Mouse (Mus musculus): Measurements from ENCODE around the gene Sgcd. TPM values are rescaled to one million over a fixed set of nuclear protein-coding genes. Genes with fewer than 3 reads are reported as not detected.

Gene Sgcd
- total and polyA plus RNA-seq, 2 experiments from 2014 or later, result 5.8 to 24.4 TPM

DNA sequence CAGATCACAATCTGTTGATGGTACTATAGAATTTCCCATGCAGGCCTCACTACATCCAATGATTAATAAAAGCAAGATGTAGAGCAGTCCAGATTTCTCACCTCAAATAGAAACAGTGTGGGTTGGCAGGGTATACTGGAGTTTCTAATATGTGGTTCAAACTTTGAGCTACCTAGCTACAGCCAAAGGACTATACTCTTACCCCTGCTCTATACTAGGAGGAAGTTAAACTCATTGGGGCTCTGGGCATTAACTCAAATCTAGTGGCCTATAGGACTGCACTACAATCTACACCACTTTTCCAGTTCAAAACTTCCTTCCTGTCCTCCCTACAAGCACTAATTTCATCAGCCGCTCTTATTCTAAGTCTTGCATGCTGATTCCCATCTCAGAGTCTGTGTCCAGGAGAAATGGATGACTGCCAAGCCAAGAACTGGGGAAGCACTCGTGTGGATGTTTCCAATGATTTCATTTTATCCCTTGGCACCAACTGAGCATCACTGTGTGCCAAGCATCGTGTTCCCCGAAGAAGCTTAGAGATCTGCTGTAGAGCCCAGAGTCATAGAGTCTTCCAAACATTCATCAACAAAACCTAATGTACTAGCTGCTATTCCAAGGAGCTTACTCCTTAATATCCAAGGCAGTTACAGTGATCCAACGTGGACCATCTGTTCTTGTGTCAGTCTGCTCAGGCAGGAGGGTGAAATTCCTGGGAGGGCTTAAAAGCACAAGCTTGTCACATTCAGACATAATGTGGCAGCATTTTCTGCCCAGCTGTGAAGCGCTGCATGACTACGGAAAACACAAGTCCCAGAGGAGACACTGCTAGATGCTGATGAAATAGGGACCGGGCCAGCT, 283.6 kb downstream of the Sgcd start:
- Histone ChIP-seq H3K4me1 (ENCODE audit: control insufficient read depth, insufficient read depth) (no peaks in the 10 kb centered on the region), H3K9me3 (replicated peaks; ENCODE audit: control insufficient read depth, low read length) (no peaks in the 10 kb centered on the region), H3K36me3 (replicated peaks; ENCODE audit: control insufficient read depth, insufficient read depth, low read length) (no peaks in the 10 kb centered on the region), H3K9ac (replicated peaks; ENCODE audit: low read depth, low read length) (no peak overlapping the region), H3K27ac (ENCODE audit: low read depth) (no peak overlapping the region), H3K4me3 (ENCODE audit: low read depth, low read length) (no peak overlapping the region), H3K4me2 (ENCODE audit: low read depth, low read length) (no peak overlapping the region), H3K27me3 (ENCODE audit: control insufficient read depth, insufficient read depth, low read length) (no peaks in the 10 kb centered on the region)
- TF ChIP-seq CTCF (IDR thresholded peaks at IDR 0.05; ENCODE audit: low read depth), result no peak
- no peak for TF ChIP-seq EP300 (IDR thresholded peaks at IDR 0.05; ENCODE audit: low read depth)
- no peak for DNase-seq (ENCODE audit: low spot score)
- ATAC-seq (ENCODE audit: insufficient read depth, low read depth), result no peak
- WGBS, result 62% methylated on average over 8 of the region's 8 CpGs

DNA sequence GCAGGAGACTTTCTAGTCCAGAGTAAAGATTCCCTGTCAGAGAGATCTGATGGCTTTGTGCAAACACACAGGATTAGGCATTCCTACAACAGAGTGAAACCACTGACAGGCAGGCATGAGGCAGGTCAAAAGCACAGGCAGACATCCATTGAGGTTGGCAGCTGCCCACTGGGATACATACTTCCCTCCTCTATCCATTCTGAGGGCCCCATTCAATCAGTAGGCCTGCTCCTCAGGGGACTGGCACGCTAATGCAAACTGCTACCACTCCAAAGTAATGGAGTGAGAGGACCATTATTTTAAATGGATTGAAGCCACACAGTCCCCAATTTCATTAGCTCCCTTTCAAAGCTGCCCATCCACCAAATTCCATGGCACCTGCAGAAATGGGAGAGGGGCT, 293.2 kb downstream of the Sgcd start:
- no peaks in the 10 kb centered on the region for H3K36me3 ChIP-seq (replicated peaks; ENCODE audit: control insufficient read depth, insufficient read depth, low read length)
- H3K27ac ChIP-seq (ENCODE audit: low read depth), result no peak overlapping the region
- no peak overlapping the region for H3K4me3 ChIP-seq (ENCODE audit: low read depth, low read length)
- H3K9me3 ChIP-seq (replicated peaks; ENCODE audit: control insufficient read depth, low read length), result no peaks in the 10 kb centered on the region
- H3K4me1 ChIP-seq (ENCODE audit: control insufficient read depth, insufficient read depth), result no peaks in the 10 kb centered on the region
- ATAC-seq (ENCODE audit: insufficient read depth, low read depth) (no peak), DNase-seq (ENCODE audit: low spot score) (no peak)
- no peaks in the 10 kb centered on the region for H3K27me3 ChIP-seq (ENCODE audit: control insufficient read depth, insufficient read depth, low read length)
- H3K9ac ChIP-seq (replicated peaks; ENCODE audit: low read depth, low read length), result no peak overlapping the region
- H3K4me2 ChIP-seq (ENCODE audit: low read depth, low read length), result no peak overlapping the region
- WGBS, result 60% methylated on average over 1 of the region's 1 CpGs
- TF ChIP-seq CTCF (IDR thresholded peaks at IDR 0.05; ENCODE audit: low read depth) (no peak), EP300 (IDR thresholded peaks at IDR 0.05; ENCODE audit: low read depth) (no peak)

DNA sequence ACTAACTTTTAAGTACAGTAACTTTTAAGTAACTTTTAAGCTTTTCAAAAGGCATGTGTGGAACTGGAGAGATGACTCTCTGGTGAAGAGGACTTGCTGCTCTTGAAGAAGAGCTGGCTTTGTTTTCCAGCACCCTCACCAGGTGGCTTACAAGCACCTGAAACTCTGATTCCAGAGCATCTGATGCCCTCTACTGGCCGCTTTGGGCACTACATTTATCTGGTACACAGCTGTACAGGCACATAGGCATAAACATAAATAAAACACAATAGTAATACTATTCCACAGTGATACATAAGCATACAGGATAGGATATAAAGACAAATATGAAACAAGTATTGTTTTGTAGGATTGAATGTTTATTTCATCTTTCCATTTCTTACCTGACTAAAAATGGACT, 330.6 kb downstream of the Sgcd start:
- no peak overlapping the region for H3K4me2 ChIP-seq (ENCODE audit: low read depth, low read length)
- no peaks in the 10 kb centered on the region for H3K9me3 ChIP-seq (replicated peaks; ENCODE audit: control insufficient read depth, low read length)
- no peaks in the 10 kb centered on the region for H3K27me3 ChIP-seq (ENCODE audit: control insufficient read depth, insufficient read depth, low read length)
- ATAC-seq (ENCODE audit: insufficient read depth, low read depth), result no peak
- peak; percentile 63 for TF ChIP-seq CTCF (IDR thresholded peaks at IDR 0.05; ENCODE audit: low read depth)
- TF ChIP-seq EP300 (IDR thresholded peaks at IDR 0.05; ENCODE audit: low read depth), result no peak
- DNase-seq (ENCODE audit: low spot score), result no peak
- H3K9ac ChIP-seq (replicated peaks; ENCODE audit: low read depth, low read length), result no peak overlapping the region
- WGBS, result 0% methylated on average over 1 of the region's 1 CpGs
- no peak overlapping the region for H3K4me3 ChIP-seq (ENCODE audit: low read depth, low read length)
- no peak overlapping the region for H3K27ac ChIP-seq (ENCODE audit: low read depth)
- H3K4me1 ChIP-seq (ENCODE audit: control insufficient read depth, insufficient read depth), result no peaks in the 10 kb centered on the region
- H3K36me3 ChIP-seq (replicated peaks; ENCODE audit: control insufficient read depth, insufficient read depth, low read length), result no peaks in the 10 kb centered on the region

DNA sequence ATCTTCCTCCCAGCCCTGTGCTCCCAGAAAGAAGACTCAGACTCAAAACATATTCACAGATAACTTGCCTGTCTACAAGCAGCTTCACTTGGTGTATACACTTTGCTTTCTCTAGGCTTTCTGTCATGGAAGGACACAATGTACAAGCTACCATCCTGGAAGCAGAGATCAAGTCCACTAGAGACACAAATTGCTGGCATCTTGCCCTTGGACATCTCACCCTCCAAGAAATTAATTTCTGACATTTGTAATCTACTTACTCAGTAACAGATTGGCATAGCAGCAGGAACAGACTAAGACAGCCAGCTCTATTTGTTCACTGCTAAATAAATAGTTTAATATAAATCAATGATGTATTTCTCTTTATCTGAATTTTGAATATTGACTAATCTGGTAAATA, 342.9 kb downstream of the Sgcd start:
- ATAC-seq (ENCODE audit: insufficient read depth, low read depth), result no peak
- H3K4me3 ChIP-seq (ENCODE audit: low read depth, low read length), result no peak overlapping the region

DNA sequence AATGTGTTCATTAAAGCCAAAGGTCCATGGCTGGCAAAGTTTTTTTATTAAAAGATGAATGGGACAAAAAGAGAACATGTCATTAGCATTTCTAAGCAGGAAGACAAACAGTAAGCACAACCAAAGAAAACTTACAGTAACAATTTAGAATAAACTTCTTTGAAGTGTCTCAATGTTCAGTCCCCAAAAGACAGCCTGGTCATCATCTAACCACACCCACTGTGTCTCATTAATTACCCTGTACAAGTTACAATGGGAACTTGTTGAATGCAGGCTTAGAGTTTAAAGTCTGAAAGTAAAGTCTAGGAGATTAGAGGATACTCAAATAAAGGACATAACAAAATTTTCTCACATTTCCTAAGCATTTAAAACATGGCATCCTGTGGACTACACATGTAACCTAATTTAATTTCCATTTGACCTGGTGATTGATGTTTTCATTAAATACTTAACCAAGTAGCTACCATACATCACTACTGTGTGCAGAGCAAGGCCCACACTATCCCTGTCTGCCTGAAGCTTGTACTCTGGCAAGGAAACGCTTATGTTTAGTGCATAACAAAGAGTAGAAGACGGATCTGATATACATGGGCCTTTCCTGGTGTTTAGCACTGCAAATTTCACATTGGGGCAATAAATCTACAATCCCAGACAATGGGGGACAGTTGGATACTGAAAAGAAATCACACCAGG, 347.1 kb downstream of the Sgcd start:
- DNase-seq (ENCODE audit: low spot score), result no peak
- no peaks in the 10 kb centered on the region for H3K9me3 ChIP-seq (replicated peaks; ENCODE audit: control insufficient read depth, low read length)
- TF ChIP-seq EP300 (IDR thresholded peaks at IDR 0.05; ENCODE audit: low read depth), result no peak
- no peak for TF ChIP-seq CTCF (IDR thresholded peaks at IDR 0.05; ENCODE audit: low read depth)
- H3K4me1 ChIP-seq (ENCODE audit: control insufficient read depth, insufficient read depth), result no peaks in the 10 kb centered on the region
- WGBS, result 60% methylated on average over 2 of the region's 2 CpGs
- no peak overlapping the region for H3K9ac ChIP-seq (replicated peaks; ENCODE audit: low read depth, low read length)
- no peaks in the 10 kb centered on the region for H3K27me3 ChIP-seq (ENCODE audit: control insufficient read depth, insufficient read depth, low read length)
- no peak overlapping the region for H3K4me3 ChIP-seq (ENCODE audit: low read depth, low read length)
- no peak overlapping the region for H3K4me2 ChIP-seq (ENCODE audit: low read depth, low read length)
- ATAC-seq (ENCODE audit: insufficient read depth, low read depth), result no peak
- no peak overlapping the region for H3K27ac ChIP-seq (ENCODE audit: low read depth)
- H3K36me3 ChIP-seq (replicated peaks; ENCODE audit: control insufficient read depth, insufficient read depth, low read length), result no peaks in the 10 kb centered on the region

More for the DNA sequence above, 342.9 kb downstream of the Sgcd start:
- Histone ChIP-seq H3K9me3 (replicated peaks; ENCODE audit: control insufficient read depth, low read length) (no peaks in the 10 kb centered on the region), H3K4me2 (ENCODE audit: low read depth, low read length) (no peak overlapping the region), H3K36me3 (replicated peaks; ENCODE audit: control insufficient read depth, insufficient read depth, low read length) (no peaks in the 10 kb centered on the region), H3K27me3 (ENCODE audit: control insufficient read depth, insufficient read depth, low read length) (no peaks in the 10 kb centered on the region), H3K9ac (replicated peaks; ENCODE audit: low read depth, low read length) (no peak overlapping the region), H3K27ac (ENCODE audit: low read depth) (no peak overlapping the region), H3K4me1 (ENCODE audit: control insufficient read depth, insufficient read depth) (no peaks in the 10 kb centered on the region)
- DNase-seq (ENCODE audit: low spot score), result no peak
- TF ChIP-seq EP300 (IDR thresholded peaks at IDR 0.05; ENCODE audit: low read depth) (no peak), CTCF (IDR thresholded peaks at IDR 0.05; ENCODE audit: low read depth) (no peak)

Data from heart, postnatal 0 days (tissue).